Mouse (Mus musculus): Measurements from ENCODE around the gene Polh.

Gene Polh

DNA sequence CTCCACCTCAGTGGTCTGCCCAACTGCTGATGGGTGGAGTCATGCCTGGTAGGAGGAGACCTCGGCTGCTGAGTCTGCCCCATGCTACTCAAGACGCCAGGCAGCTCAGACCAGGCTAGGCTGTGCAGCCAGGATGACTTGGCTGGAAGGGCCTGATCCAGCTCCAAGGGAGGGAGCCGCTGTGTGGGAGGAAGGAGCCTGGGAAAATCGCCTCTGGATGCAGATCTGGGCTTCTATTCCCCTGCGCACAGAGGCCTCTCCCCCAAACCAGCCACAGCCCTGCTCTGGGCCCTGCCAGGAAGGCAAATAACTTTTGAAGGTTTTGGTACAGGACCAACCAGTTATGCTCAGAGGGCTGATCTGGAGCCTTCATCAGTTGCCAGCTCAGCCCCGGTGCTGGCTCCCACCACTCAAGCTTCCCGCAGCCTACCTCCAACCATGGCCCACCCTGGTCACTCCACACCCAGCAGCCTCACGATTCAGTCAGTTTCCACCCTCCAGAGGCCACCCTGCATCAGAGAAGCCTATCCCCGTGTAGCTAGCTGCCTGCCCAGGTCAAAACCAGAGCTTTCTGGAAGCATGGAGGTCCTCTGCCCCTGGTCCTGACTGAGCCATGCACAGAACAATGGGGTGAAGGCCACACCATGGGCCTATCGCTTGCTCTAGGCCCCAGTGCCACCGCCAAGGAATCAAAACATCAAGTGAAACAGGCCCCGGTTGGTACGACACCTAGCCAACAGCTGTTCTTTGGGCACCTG lies 72.5 kb downstream of the Polh start:
- peak; percentile 29 for DNase-seq

DNA sequence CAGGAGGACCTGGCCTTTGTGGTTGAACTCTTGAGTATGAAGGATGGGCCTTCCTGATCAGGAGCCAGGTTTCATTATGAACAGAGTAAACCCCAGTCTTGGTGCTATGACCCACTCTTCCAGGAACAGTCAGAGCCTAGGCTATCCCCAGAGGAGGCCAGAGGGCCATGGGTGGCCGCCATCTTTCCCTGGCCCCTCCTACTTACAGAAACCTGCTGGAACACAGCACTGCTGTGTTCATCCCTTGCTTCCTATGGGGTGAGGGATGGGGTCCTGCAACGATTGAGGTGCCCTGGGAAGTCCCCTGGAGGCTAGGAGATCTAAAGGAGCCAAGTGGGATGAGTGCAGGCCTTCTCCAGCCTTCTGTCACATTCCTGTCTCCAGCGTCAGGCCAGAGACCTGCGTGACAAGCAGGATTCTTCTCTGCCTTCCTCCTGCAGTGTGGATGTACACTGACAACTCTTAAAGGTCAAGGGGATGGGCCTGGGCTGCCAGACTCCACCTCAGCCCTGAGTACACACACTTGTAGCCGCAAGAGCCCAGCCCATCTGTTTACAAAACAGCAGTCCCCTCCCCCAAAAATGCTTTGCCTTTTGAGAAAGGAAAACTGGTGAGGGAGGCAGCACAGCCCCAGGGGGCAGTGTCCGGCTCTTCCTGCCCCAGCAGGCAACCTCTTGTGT lies 74.5 kb downstream of the Polh start:
- DNase-seq = no peak

DNA sequence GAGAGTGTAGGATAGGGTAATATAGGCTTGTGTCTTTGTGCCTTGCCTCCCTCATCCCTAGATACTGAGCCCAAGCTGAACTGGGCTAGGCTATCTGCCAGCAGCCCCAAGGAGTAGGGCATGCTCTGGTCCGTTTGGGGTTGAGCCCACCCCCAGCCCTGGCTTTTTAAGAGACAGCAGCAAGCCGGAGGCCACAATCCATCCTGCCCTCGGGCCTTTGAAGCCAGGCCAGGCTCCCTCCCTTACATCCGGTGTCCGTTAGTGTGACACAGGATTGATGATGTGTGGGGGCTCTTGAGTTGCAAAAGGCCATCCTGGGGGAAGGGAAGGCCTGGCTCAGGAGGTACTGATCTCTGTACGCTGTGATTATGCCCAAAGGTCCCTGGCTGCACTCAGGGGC lies 75.8 kb downstream of the Polh start:
- no peak for DNase-seq

DNA sequence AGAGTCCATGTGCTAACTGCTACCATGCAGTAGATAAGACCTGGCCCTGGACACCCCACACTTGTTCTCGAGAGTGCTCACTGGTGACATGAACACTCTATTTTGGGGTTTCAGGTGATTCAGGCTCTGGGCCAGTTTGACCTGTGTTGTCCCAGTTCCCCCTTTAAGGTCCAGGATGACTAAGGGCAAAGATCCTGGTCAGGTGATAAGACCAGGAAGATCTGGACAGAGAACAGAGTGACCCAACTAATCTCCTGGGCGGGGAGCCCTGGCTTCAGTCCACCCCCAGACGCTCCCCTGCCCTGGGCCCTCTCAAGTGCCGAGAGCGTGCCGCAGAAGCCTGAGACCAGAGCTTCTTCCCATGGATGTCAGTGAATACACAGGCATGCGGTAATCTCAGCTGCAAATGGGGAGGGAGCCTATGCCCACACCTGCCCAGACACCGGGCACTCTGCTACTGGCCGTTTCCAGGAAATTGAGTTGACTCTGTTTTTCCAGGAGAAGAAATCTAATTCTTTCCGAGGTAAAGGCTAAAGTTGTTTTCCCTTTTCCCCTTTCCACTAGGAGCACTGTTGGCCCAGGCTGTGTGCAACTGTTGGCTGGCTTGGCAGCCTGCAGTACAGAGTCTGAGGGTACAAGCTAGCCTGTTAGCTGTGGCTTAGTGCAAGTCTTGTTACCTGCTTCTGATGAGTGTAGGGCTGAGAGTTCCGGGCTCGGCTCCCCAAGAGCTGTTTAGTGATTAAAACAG lies 78.3 kb downstream of the Polh start:
- DNase-seq = no peak

DNA sequence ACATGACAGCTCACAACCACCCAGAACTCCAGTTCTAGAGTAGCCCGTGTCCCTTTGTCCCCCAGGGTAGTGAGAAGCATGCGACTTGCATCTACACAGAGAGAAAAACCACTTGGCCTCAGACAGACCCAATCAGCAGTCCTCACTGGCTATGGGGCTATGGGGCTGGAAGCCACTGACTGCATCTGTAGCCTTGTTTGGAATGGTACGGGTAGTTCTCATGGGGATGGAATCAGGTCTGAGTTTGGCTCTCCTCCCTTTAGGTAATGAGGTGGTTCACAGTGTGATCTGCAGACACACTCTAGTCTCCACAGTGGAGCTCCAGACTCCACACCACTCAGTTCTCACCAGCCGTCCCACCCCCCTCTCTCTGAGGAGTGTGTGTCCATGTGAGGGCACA lies 79.2 kb downstream of the Polh start:
- no peak for DNase-seq

DNA sequence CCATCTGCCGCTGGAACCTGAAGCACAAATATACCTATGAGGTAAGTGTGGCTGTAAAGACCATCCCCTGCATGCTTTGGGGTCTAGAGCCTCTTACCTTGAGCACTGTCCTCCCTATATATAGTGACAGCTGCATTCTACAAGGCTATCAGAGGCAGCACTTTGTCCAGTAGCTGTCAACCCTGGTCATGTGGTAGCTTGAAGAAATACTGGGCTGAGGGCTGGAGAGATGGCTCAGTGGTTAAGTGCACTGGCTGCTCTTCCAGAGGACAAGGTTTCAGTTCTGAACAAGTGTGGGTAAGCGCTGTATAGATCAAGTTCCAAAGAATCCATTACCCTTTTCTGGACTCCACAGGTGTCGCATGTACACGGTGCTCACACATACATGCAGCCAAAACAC lies 79.7 kb downstream of the Polh start:
- DNase-seq = no peak
